Mouse (Mus musculus): ENCODE measurements at regions not wholly inside any gene's neighbourhood (a gene's known extent, or its start where the extent isn't known, plus 50 kb on each side); places are given as distances from the start of the nearest gene placed in this dataset.
A peak's percentile ranks its signal among the peaks of the same experiment; 100 is the strongest.
"Not testable (repeated sequence)": the region's sequence is repeated elsewhere in the genome, so short reads cannot be mapped to it uniquely, and the experiment has no call there.

DNA sequence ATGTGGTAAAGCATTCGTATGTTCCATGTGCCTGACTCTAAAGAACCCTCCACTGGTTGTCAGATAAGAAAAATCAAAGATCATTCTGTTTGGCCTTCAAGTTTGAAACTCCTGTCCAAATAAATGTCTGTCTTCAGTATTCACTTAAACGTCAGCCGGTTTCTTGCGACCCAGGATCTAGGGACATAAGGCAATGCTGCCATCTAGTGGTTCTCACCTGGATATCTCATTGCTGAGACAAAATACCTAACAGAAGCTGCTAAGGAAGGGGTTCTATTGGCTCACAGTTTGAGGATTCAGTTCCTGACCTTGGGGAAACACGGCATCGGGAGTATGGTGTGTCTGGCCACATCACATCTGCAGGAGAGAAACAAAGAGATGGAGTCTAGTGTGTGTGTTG is 139.5 kb upstream of the Intu start:
- Histone ChIP-seq H3K27me3 (ENCODE audit: control insufficient read depth, insufficient read depth, low read length) (no peaks in the 10 kb centered on the region), H3K4me1 (ENCODE audit: control insufficient read depth, insufficient read depth, low read length) (no peaks in the 10 kb centered on the region), H3K4me3 (replicated peaks; ENCODE audit: insufficient read depth, low read depth, low read length) (no peak overlapping the region), H3K27ac (ENCODE audit: insufficient read depth, low read length) (no peak overlapping the region)
- peak; percentile 14 to 34 for DNase-seq
- 33% methylated on average over 6 of the region's 6 CpGs for WGBS
- TF ChIP-seq CTCF (IDR thresholded peaks at IDR 0.05; ENCODE audit: borderline replicate concordance, insufficient read depth, low read depth, low read length), result peak; percentile 58; the same call in 1 of the 2 replicates
- TF ChIP-seq POLR2A (IDR thresholded peaks at IDR 0.05; ENCODE audit: borderline replicate concordance, insufficient read depth, low read length), result no peak

DNA sequence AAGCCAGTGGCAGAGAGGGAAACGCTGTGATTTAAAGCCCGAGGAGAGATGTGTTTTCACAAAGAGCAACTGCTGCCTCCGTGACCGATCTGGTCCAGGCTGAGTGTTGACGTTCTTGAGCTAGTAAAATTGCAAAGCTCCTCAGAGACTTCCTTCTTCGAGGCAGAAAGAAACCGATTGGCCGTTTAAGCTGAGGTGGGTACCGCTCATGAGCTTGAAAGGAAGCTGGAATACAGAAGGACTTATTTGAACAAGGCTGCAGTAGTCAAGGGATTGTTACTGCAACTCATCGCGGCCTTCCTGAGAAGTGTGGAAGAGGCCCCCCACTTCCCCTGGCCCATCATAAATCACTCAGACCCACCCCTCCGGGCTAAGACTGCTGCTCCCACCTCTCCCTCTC is 132.9 kb upstream of the Intu start:
- Histone ChIP-seq H3K27me3 (ENCODE audit: control insufficient read depth, insufficient read depth, low read length) (no peaks in the 10 kb centered on the region), H3K4me3 (replicated peaks; ENCODE audit: insufficient read depth, low read depth, low read length) (no peak overlapping the region), H3K27ac (ENCODE audit: insufficient read depth, low read length) (no peak overlapping the region), H3K4me1 (ENCODE audit: control insufficient read depth, insufficient read depth, low read length) (no peaks in the 10 kb centered on the region)
- no peak for DNase-seq
- WGBS, result 80% methylated on average over 12 of the region's 12 CpGs
- TF ChIP-seq POLR2A (IDR thresholded peaks at IDR 0.05; ENCODE audit: borderline replicate concordance, insufficient read depth, low read length) (no peak), CTCF (IDR thresholded peaks at IDR 0.05; ENCODE audit: borderline replicate concordance, insufficient read depth, low read depth, low read length) (no peak)

DNA sequence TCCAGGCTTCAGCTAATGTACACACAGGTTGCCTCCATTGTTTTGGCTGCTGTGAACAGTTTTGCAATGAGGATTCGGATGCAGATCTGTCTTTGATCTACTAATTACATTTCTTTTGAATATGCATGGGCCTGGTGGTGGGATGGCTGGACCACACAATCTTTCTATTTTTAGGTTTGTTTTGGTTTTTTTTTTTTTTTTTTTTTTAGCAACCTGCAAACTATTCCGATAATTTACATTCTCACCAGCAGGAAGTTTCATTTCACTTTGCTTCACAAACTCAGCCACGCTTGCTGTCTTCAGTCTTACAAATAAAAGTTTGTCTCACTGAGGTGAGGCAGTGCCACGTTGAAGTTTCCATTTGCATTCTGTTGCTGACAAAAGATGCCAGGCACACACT is 127.7 kb upstream of the Intu start:
- TF ChIP-seq CTCF (IDR thresholded peaks at IDR 0.05; ENCODE audit: borderline replicate concordance, insufficient read depth, low read depth, low read length) (no peak), POLR2A (IDR thresholded peaks at IDR 0.05; ENCODE audit: borderline replicate concordance, insufficient read depth, low read length) (no peak)
- H3K27ac ChIP-seq (ENCODE audit: insufficient read depth, low read length), result no peak overlapping the region
- 79% methylated on average over 4 of the region's 4 CpGs for WGBS

DNA sequence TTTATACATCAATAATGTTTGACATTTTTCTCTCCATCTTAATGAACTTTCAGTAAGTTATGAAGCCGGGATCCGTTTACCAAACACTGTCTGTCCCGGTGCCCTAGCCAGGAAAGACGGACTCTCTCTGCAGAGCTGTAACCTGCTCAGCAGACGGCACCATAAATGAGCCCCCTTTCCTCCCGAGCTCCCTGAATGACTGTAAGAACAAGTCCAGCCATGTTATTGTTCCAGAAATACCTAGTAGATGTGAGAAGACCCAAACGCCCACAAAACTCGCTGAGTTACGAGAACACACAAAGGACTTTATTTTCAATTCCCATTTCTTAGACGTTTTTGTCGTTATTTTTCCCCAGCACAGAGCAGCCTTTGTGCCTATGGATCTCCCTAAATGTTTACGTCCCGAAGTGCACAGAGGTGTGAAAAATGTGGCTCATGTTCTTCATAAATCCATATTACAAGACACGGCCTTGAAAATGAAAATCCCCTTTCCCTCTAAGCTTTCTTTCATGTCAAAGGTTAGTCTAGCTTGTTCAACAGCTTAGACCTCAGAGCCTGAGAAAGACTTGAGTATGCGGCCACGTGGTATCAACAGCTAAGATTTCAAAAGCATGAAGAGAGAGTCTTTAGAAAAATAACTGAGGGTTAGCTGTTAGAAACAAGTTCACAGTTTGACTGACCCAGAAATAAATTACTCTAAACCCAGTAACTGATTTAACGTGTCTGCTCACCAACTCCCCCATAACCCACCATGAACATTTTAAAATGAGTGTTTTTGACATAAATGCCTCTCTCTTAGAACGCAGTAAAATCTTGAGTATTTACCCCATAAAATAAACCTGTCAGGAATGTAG is 125.8 kb upstream of the Intu start:
- Histone ChIP-seq H3K27ac (ENCODE audit: insufficient read depth, low read length) (no peak overlapping the region), H3K4me3 (replicated peaks; ENCODE audit: insufficient read depth, low read depth, low read length) (no peak overlapping the region), H3K27me3 (ENCODE audit: control insufficient read depth, insufficient read depth, low read length) (no peaks in the 10 kb centered on the region), H3K4me1 (ENCODE audit: control insufficient read depth, insufficient read depth, low read length) (no peaks in the 10 kb centered on the region)
- DNase-seq, result no peak
- WGBS, result 87% methylated on average over 18 of the region's 18 CpGs
- no peak for TF ChIP-seq CTCF (IDR thresholded peaks at IDR 0.05; ENCODE audit: borderline replicate concordance, insufficient read depth, low read depth, low read length)
- TF ChIP-seq POLR2A (IDR thresholded peaks at IDR 0.05; ENCODE audit: borderline replicate concordance, insufficient read depth, low read length), result no peak

More for the DNA sequence above, 127.7 kb upstream of the Intu start:
- DNase-seq, result no peak
- Histone ChIP-seq H3K4me1 (ENCODE audit: control insufficient read depth, insufficient read depth, low read length) (no peaks in the 10 kb centered on the region), H3K27me3 (ENCODE audit: control insufficient read depth, insufficient read depth, low read length) (no peaks in the 10 kb centered on the region), H3K4me3 (replicated peaks; ENCODE audit: insufficient read depth, low read depth, low read length) (no peak overlapping the region)

DNA sequence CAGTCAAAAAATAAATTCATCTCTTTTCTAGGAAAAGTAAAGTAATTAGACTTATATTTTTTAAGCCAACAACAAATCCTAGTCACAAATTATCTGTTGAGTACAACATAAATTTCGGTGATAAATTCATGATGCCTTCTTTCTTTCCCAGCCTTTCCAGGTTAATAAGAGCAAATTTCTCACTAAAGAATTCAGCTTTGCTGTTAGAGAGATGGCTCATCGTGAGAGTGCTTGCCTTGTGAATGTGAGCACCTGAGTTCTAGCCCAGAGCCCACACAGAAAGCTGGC is 125.2 kb upstream of the Intu start:
- no peak for TF ChIP-seq CTCF (IDR thresholded peaks at IDR 0.05; ENCODE audit: borderline replicate concordance, insufficient read depth, low read depth, low read length)
- Histone ChIP-seq H3K4me1 (ENCODE audit: control insufficient read depth, insufficient read depth, low read length) (no peaks in the 10 kb centered on the region), H3K27ac (ENCODE audit: insufficient read depth, low read length) (no peak overlapping the region), H3K4me3 (replicated peaks; ENCODE audit: insufficient read depth, low read depth, low read length) (no peak overlapping the region), H3K27me3 (ENCODE audit: control insufficient read depth, insufficient read depth, low read length) (no peaks in the 10 kb centered on the region)
- 82% methylated on average over 2 of the region's 2 CpGs for WGBS
- no peak for DNase-seq

DNA sequence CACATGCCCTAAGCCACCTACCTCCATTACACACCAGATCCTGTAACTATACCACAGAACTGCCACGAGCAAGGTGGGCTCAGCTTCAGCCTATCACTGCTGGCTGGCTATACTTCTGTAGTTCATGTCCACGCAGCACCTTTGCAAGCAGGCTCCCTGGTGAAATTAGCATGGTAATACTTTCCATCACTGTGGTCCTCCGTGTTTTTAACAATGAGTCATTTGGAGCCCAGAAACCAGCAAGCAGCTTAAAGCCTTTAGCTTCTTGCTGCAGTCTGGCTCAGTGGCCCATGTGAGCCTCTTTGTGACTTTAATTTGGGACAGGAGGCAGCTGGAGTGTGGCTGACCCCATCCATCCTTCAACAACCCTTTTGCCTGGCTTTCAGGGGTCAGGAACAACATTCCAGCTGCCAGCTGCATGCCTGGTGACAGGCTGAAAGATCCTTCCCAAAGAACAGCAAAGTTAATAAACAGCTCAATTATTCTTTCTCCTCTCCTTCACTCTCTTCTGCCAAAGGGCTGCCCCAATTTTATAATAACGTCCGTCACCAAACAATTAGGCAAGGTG is 122.1 kb upstream of the Intu start:
- DNase-seq, result no peak
- WGBS, result 39% methylated on average over 5 of the region's 5 CpGs
- Histone ChIP-seq H3K27me3 (ENCODE audit: control insufficient read depth, insufficient read depth, low read length) (no peaks in the 10 kb centered on the region), H3K4me1 (ENCODE audit: control insufficient read depth, insufficient read depth, low read length) (no peaks in the 10 kb centered on the region), H3K4me3 (replicated peaks; ENCODE audit: insufficient read depth, low read depth, low read length) (no peak overlapping the region), H3K27ac (ENCODE audit: insufficient read depth, low read length) (no peak overlapping the region)
- TF ChIP-seq POLR2A (IDR thresholded peaks at IDR 0.05; ENCODE audit: borderline replicate concordance, insufficient read depth, low read length) (no peak), CTCF (IDR thresholded peaks at IDR 0.05; ENCODE audit: borderline replicate concordance, insufficient read depth, low read depth, low read length) (no peak)

DNA sequence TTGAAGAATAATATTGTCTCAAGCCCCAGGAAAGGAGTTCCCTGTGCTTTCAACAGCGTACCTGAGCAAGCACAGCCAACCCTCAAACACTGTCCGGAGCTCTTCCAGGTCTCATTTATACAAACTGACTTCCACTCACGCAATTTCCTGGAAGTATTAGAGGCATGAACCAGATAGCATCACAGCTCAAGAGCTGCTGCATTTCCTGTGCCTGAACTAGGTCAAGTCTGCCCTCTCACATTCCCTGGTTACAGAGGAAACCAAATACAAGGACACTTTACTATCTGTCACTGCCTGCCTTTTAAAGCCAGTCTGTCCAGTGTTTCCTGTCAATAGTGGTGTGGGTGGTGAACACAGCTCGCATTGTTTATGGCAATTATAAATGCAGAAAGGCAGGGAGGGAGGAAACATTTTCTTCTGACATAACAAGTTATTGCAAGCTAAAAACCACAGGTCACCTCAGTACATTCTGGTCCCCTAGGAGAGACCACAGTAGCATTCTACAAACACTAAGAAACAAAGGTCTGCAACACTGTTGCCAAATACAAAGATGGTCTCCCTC is 120.3 kb upstream of the Intu start:
- Histone ChIP-seq H3K27ac (ENCODE audit: insufficient read depth, low read length) (no peak overlapping the region), H3K27me3 (ENCODE audit: control insufficient read depth, insufficient read depth, low read length) (no peaks in the 10 kb centered on the region), H3K4me3 (replicated peaks; ENCODE audit: insufficient read depth, low read depth, low read length) (no peak overlapping the region), H3K4me1 (ENCODE audit: control insufficient read depth, insufficient read depth, low read length) (no peaks in the 10 kb centered on the region)
- WGBS, result 80% methylated on average over 4 of the region's 4 CpGs
- TF ChIP-seq CTCF (IDR thresholded peaks at IDR 0.05; ENCODE audit: borderline replicate concordance, insufficient read depth, low read depth, low read length), result no peak
- no peak for TF ChIP-seq POLR2A (IDR thresholded peaks at IDR 0.05; ENCODE audit: borderline replicate concordance, insufficient read depth, low read length)
- no peak for DNase-seq

DNA sequence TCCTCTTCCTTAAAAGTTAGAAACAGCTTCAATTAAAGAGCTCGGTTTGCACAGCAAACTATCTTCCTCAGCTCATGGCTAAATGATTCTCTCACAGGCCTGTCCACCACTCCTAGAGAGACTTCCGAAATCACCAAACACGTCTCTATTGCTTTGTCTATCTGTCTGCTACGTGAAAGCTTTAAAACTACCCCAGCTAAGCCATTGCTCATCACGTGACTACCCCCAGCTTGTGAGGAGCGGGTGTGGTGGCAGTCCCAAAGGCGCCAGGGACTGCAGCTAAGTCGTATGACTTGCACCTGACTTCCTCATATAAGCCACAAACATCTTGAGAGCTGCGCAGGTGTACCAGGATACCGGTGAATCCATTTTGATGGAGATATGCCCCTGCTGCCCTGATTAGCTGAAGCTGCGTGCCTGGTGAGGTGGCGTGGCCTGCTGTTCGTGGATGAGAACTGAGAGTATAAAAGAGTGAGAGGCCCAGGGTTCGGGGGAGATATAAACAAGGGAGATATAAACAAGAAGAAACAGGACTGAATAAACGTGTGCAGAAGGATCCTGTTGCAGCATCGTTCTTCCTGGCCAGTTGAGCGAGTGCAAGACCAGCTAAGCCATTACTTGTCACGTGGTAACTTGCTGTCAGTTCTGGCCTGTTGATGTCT is 105.8 kb upstream of the Intu start:
- DNase-seq; H3K4me1 ChIP-seq (ENCODE audit: control insufficient read depth, insufficient read depth, low read length); H3K4me3 ChIP-seq (replicated peaks; ENCODE audit: insufficient read depth, low read depth, low read length); H3K27ac ChIP-seq (ENCODE audit: insufficient read depth, low read length); H3K27me3 ChIP-seq (ENCODE audit: control insufficient read depth, insufficient read depth, low read length): not testable (repeated sequence)
- WGBS, result 84% methylated on average over 18 of the region's 18 CpGs
